Mouse (Mus musculus) ES-E14 (cell line): ENCODE results near the gene Rnf169. TPM values are rescaled to one million over a fixed set of nuclear protein-coding genes. Genes with fewer than 3 reads are reported as not detected.
A peak's percentile ranks its signal among the peaks of the same experiment; 100 is the strongest.
"Not testable (repeated sequence)": the region's sequence is repeated elsewhere in the genome, so short reads cannot be mapped to it uniquely, and the experiment has no call there.

Experiments
- DNase-seq: peaks from one replicate; pipeline ENCODE4 v3.0.0-alpha.2; 2013; ENCODE audit warnings: low read depth, low spot score
- H3K27ac ChIP-seq: 2 replicates; pipeline ENCODE4 v1.5.1; 2012; ENCODE audit warnings: low read depth, mild to moderate bottlenecking, low read length, moderate library complexity, mixed read lengths; ENCODE audit not compliant: poor library complexity, insufficient read depth, severe bottlenecking
- H3K36me3 ChIP-seq: 2 replicates; pipeline ENCODE4 v1.6.1; 2012; ENCODE audit warnings: mild to moderate bottlenecking, low read length, moderate library complexity, mixed read lengths; ENCODE audit not compliant: control insufficient read depth, poor library complexity, insufficient read depth, severe bottlenecking
- H3K4me1 ChIP-seq, 2 experiments: fragments of 150-350 bp in 1 of 2; sonication (generic) in 1 of 2; 2 replicates each; pipeline ENCODE4 v1.6.1; 2012; ENCODE audit warnings: low read length in 2 of 2, mild to moderate bottlenecking in 1 of 2, mixed read lengths in 1 of 2; ENCODE audit not compliant: control insufficient read depth in 2 of 2, insufficient read depth in 2 of 2, poor library complexity in 1 of 2
- H3K4me3 ChIP-seq, 2 experiments: fragments of 150-350 bp in 1 of 2; sonication (generic) in 1 of 2; 2 replicates each; pipeline ENCODE4 v1.5.1; 2012; ENCODE audit warnings: low read length in 2 of 2, low read depth in 1 of 2, mild to moderate bottlenecking in 1 of 2, mixed read lengths in 1 of 2; ENCODE audit not compliant: insufficient read depth in 1 of 2, poor library complexity in 1 of 2, severe bottlenecking in 1 of 2
- H3K9ac ChIP-seq: 2 replicates; pipeline ENCODE4 v1.6.1; 2012; ENCODE audit warnings: low read depth, mild to moderate bottlenecking, low read length, mixed read lengths; ENCODE audit not compliant: poor library complexity, insufficient read depth, severe bottlenecking
- H3K9me3 ChIP-seq: fragments of 150-350 bp; sonication (generic); 2 replicates; pipeline ENCODE4 v1.6.1; 2012; ENCODE audit warnings: low read depth, mild to moderate bottlenecking, low read length; ENCODE audit not compliant: control insufficient read depth, insufficient read depth
- CHD2 ChIP-seq: IDR thresholded peaks from 2 replicates; pipeline ENCODE4 v1.6.1; 2014; ENCODE audit warnings: mild to moderate bottlenecking, low read depth, low read length, inconsistent platforms
- HCFC1 ChIP-seq: IDR thresholded peaks from 2 replicates; pipeline ENCODE4 v1.6.1; 2012; ENCODE audit warnings: low read length, inconsistent platforms, borderline replicate concordance; ENCODE audit not compliant: insufficient read depth
- MAFK ChIP-seq: IDR thresholded peaks from 2 replicates; pipeline ENCODE4 v1.6.1; 2014; ENCODE audit warnings: mild to moderate bottlenecking, low read depth, low read length, inconsistent platforms; ENCODE audit not compliant: insufficient read depth
- ZC3H11A ChIP-seq: IDR thresholded peaks from 2 replicates; pipeline ENCODE4 v1.6.1; 2012; ENCODE audit warnings: low read depth, mild to moderate bottlenecking, inconsistent platforms, low read length, borderline replicate concordance
- ZNF384 ChIP-seq: IDR thresholded peaks from 2 replicates; pipeline ENCODE4 v1.6.1; 2012; ENCODE audit warnings: low read depth, low read length, inconsistent platforms
- in situ Hi-C, 2 experiments: fragments of 600-800 bp; cut with MboI; formaldehyde crosslinking; loops; one replicate each; pipeline ENCODE4 v1.15.1; 2025; ENCODE audit warnings: low sequenced_read_pairs in 2 of 2, inconsistent platforms in 1 of 2; ENCODE audit not compliant: unreplicated experiment in 2 of 2
- total RNA-seq: library from RNA; depleted of rRNA; stranded (reverse); fragments of 300-350 nt; gene quantifications from 2 replicates; pipeline ENCODE4 v1.2.3, GENCODE M21; 2012

Gene Rnf169
- total RNA-seq, 1 experiment = 19.2 TPM

DNA sequence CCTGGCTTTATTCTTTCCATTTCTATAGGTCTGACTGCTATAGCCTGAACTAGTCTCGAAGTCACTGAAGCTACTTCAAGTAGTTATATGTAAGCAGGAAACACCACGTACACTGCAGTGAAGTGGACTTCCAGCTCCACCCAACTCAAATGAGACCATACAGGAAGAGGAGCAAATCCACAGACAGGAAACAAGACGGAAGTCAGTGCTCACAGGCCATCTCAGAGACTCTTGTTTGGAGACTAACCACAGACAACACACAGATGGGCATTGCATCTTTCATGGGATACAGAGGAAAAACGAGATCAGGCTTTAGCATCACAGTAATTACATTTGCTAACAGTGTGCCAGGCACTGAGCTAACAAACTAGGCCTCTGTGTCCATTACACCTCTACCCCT is 33.9 kb downstream of the Rnf169 start:
- DNase-seq = no peak
- Histone ChIP-seq H3K4me3 (no peak overlapping the region), H3K27ac (no peak overlapping the region), H3K9ac (no peak overlapping the region), H3K4me1 (peaks cover 0 to 2% of the 10 kb centered on the region in 2 experiments; a peak in 2 of 4 replicates), H3K9me3 (no peaks in the 10 kb centered on the region), H3K36me3 (peaks cover 33% of the 10 kb centered on the region)
- TF ChIP-seq ZC3H11A (no peak), ZNF384 (no peak), MAFK (no peak), HCFC1 (no peak), CHD2 (no peak)
- in situ Hi-C loops = no loop called here

GRCm38 (mm10) chr7:99945939-99946338 is 34.3 kb downstream of the Rnf169 start:
- Histone ChIP-seq H3K27ac (no peak overlapping the region), H3K9ac (no peak overlapping the region), H3K4me1 (peaks cover 0 to 2% of the 10 kb centered on the region in 2 experiments; a peak in 2 of 4 replicates), H3K9me3 (no peaks in the 10 kb centered on the region), H3K36me3 (peaks cover 33% of the 10 kb centered on the region), H3K4me3 (no peak overlapping the region)
- in situ Hi-C loops = no loop called here
- no peak for DNase-seq
- TF ChIP-seq CHD2 (no peak), ZNF384 (no peak), HCFC1 (no peak), MAFK (peak; percentile 77), ZC3H11A (no peak)

GRCm38 (mm10) chr7:99945012-99945411 is 35.2 kb downstream of the Rnf169 start:
- H3K4me1 ChIP-seq, H3K9ac ChIP-seq, in situ Hi-C loops, H3K4me3 ChIP-seq, H3K27ac ChIP-seq, DNase-seq, H3K9me3 ChIP-seq: not testable (repeated sequence)
- peaks cover 40% of the 10 kb centered on the region for H3K36me3 ChIP-seq

- Histone ChIP-seq H3K9ac (no peak overlapping the region), H3K27ac (no peak overlapping the region), H3K4me3 (no peak overlapping the region), H3K36me3 (peaks cover 40% of the 10 kb centered on the region), H3K9me3 (no peaks in the 10 kb centered on the region), H3K4me1 (peaks cover 0 to 2% of the 10 kb centered on the region in 2 experiments; a peak in 2 of 4 replicates)
- in situ Hi-C loops = no loop called here
- TF ChIP-seq ZNF384 = no peak
- TF ChIP-seq HCFC1 = no peak
- no peak for TF ChIP-seq MAFK
- TF ChIP-seq CHD2 = no peak
- no peak for TF ChIP-seq ZC3H11A
- no peak for DNase-seq
Measured at GRCm38 (mm10) chr7:99944520-99944919, 35.7 kb downstream of the Rnf169 start.

DNA sequence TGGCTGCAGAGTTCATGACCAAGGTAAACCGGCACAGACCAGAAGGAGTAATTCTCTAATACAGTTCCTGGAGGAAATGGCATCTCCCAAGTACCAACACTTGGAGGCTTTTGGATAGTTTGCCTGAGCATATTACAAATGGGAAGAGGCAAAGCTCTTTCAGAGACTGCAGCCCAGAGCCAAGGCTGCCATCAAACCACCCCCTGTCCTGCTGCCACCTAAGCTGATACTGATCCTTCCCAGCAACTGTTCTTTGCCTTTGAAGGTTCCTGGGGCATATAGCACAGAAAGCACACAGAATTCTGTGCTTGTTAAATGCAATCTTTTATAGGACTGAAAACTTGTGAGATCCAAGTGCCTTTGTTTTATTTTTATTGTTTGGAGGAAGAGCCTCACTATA is 39.6 kb downstream of the Rnf169 start:
- TF ChIP-seq MAFK (no peak), ZC3H11A (no peak), HCFC1 (no peak), ZNF384 (no peak), CHD2 (no peak)
- Histone ChIP-seq H3K4me3 (no peak overlapping the region), H3K9me3 (no peaks in the 10 kb centered on the region), H3K9ac (no peak overlapping the region), H3K27ac (no peak overlapping the region), H3K4me1 (no peaks in the 10 kb centered on the region), H3K36me3 (peaks cover 34% of the 10 kb centered on the region)
- in situ Hi-C loops = no loop called here
- no peak for DNase-seq
